Mouse (Mus musculus) testis, adult 2 months (tissue): ENCODE measurements around the gene Sord. TPM values are rescaled to one million over a fixed set of nuclear protein-coding genes. Genes with fewer than 3 reads are reported as not detected.

ENCODE experiments used
- H3K27ac ChIP-seq: fragments of 200-500 bp; 2 replicates; pipeline ENCODE4 v1.5.1; 2012; ENCODE audit warnings: low read depth, low read length; ENCODE audit not compliant: control insufficient read depth, insufficient read depth
- H3K27me3 ChIP-seq: fragments of 200-500 bp; 2 replicates; pipeline ENCODE4 v1.6.1; 2012; ENCODE audit warnings: mild to moderate bottlenecking, low read length, moderate library complexity; ENCODE audit not compliant: control insufficient read depth, insufficient read depth
- H3K36me3 ChIP-seq: fragments of 200-500 bp; 2 replicates; pipeline ENCODE4 v1.6.1; 2012; ENCODE audit warnings: mild to moderate bottlenecking, low read length; ENCODE audit not compliant: control insufficient read depth, insufficient read depth
- H3K4me1 ChIP-seq: fragments of 200-500 bp; 2 replicates; pipeline ENCODE4 v1.6.1; 2012; ENCODE audit warnings: low read length; ENCODE audit not compliant: control insufficient read depth, insufficient read depth
- H3K4me3 ChIP-seq: fragments of 200-500 bp; 2 replicates; pipeline ENCODE4 v1.5.1; 2012; ENCODE audit warnings: low read depth, mild to moderate bottlenecking, low read length, moderate library complexity, mixed read lengths; ENCODE audit not compliant: control insufficient read depth
- CTCF ChIP-seq: fragments of 200-500 bp; IDR thresholded peaks from 2 replicates; pipeline ENCODE4 v1.5.1; 2012; ENCODE audit warnings: low read depth, mild to moderate bottlenecking, inconsistent platforms, low read length, moderate library complexity; ENCODE audit not compliant: control insufficient read depth, insufficient read depth, insufficient replicate concordance
- POLR2A ChIP-seq: fragments of 200-500 bp; IDR thresholded peaks from 2 replicates; pipeline ENCODE4 v1.6.1; 2012; ENCODE audit warnings: low read depth, mild to moderate bottlenecking, inconsistent platforms, low read length, moderate library complexity; ENCODE audit not compliant: control insufficient read depth
- polyA plus RNA-seq: library from polyadenylated mRNA; depleted of rRNA; stranded (reverse); fragments of >200 nt; gene quantifications from 2 replicates; pipeline ENCODE4 v1.2.3, GENCODE M21; 2012

Sord gene
- polyA plus RNA-seq, 1 experiment: 863 TPM

DNA sequence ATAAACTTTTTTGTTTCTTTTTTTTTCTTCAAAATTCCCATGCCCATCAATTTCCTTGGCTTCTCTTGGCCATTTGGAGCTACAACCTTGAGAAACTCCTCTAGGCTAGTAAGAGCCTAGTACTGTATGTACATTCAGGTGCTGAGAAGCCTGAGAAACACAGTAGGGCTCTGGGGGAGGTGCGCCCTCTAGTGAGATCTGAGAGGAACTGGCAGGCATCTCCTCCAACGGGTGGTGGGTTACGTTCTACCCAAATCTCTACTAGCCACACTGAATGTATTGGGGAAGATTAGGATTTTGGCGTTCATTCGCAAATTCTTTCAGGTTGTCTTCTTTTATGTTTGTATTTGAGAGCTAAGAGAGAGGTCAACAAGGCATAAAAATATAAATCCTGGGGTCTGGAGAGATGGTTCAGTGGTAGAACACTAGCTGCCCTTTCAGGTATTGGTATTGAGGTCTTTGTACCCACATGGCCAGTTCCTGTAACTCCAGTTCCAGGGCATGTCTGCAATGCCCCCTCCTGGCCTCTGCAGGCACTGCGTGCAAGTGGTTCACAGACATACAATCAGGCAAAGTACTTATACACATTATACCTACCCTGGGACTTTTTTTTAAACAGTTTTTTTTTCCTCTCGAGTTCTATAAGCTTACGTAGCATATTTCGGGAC is 68.2 kb downstream of the Sord start:
- H3K4me3 ChIP-seq: no peak overlapping the region
- no peak overlapping the region for H3K27ac ChIP-seq
- peaks cover 4% of the 10 kb centered on the region; the same call in 1 of the 2 replicates for H3K27me3 ChIP-seq
- no peaks in the 10 kb centered on the region for H3K36me3 ChIP-seq
- H3K4me1 ChIP-seq: peaks cover 27% of the 10 kb centered on the region
- peak; percentile 78; the same call in 1 of the 2 replicates for TF ChIP-seq CTCF
- no peak for TF ChIP-seq POLR2A

- H3K4me3 ChIP-seq: no peak overlapping the region
- H3K27me3 ChIP-seq: peaks cover 3% of the 10 kb centered on the region; the same call in 1 of the 2 replicates
- TF ChIP-seq CTCF: no peak
- TF ChIP-seq POLR2A: no peak
- no peaks in the 10 kb centered on the region for H3K36me3 ChIP-seq
- no peak overlapping the region for H3K27ac ChIP-seq
- H3K4me1 ChIP-seq: peaks cover 21% of the 10 kb centered on the region
Measured at GRCm38 (mm10) chr2:122304544-122304943, 70.0 kb downstream of the Sord start.

- H3K4me1 ChIP-seq: peaks cover 18% of the 10 kb centered on the region
- H3K4me3 ChIP-seq: no peak overlapping the region
- H3K27me3 ChIP-seq: peaks cover 3% of the 10 kb centered on the region; the same call in 1 of the 2 replicates
- H3K27ac ChIP-seq: no peak overlapping the region
- TF ChIP-seq POLR2A (no peak), CTCF (no peak)
- no peaks in the 10 kb centered on the region for H3K36me3 ChIP-seq
Measured at GRCm38 (mm10) chr2:122305097-122305892, 70.7 kb downstream of the Sord start.

GRCm38 (mm10) chr2:122306184-122306583 is 71.6 kb downstream of the Sord start:
- no peak for TF ChIP-seq CTCF
- no peak for TF ChIP-seq POLR2A
- no peaks in the 10 kb centered on the region; the same call in 1 of the 2 replicates for H3K27me3 ChIP-seq
- H3K36me3 ChIP-seq: no peaks in the 10 kb centered on the region
- H3K27ac ChIP-seq: no peak overlapping the region
- no peak overlapping the region for H3K4me3 ChIP-seq
- H3K4me1 ChIP-seq: peaks cover 14% of the 10 kb centered on the region

DNA sequence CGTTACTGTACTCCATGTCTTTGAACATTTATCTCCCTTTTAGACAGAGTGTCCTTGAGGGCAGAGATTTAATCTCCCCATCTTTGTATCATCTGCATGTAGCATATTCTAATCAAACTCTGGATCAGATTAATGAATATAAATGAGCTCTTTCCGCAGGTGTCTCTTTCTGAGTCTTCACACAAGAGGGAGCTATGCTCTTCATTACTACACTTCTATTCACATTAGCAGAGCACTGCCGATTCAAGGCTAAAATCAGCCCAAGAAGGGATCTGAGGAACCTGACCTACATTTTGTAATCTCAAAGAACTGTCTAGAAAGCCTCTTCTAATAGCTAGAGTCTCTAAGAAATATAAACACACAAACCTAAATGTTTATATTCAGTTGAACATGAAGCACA is 75.1 kb downstream of the Sord start:
- TF ChIP-seq CTCF: no peak
- no peak for TF ChIP-seq POLR2A
- Histone ChIP-seq H3K36me3 (no peaks in the 10 kb centered on the region), H3K4me3 (no peak overlapping the region), H3K27me3 (no peaks in the 10 kb centered on the region), H3K4me1 (peaks cover 9% of the 10 kb centered on the region), H3K27ac (no peak overlapping the region)

- no peak for TF ChIP-seq CTCF
- no peak for TF ChIP-seq POLR2A
- H3K27ac ChIP-seq: no peak overlapping the region
- no peaks in the 10 kb centered on the region for H3K27me3 ChIP-seq
- H3K4me3 ChIP-seq: no peak overlapping the region
- peaks cover 9% of the 10 kb centered on the region for H3K4me1 ChIP-seq
- H3K36me3 ChIP-seq: no peaks in the 10 kb centered on the region
Measured at GRCm38 (mm10) chr2:122311561-122311960, 77.0 kb downstream of the Sord start.

GRCm38 (mm10) chr2:122312722-122313417 is 78.3 kb downstream of the Sord start:
- H3K4me3 ChIP-seq: peak overlapping the region; percentile 2
- H3K4me1 ChIP-seq: peaks cover 9% of the 10 kb centered on the region
- no peaks in the 10 kb centered on the region for H3K36me3 ChIP-seq
- H3K27me3 ChIP-seq: no peaks in the 10 kb centered on the region
- no peak overlapping the region for H3K27ac ChIP-seq
- peak; percentile 80; the same call in 1 of the 2 replicates for TF ChIP-seq CTCF
- no peak for TF ChIP-seq POLR2A
